Mouse (Mus musculus): ENCODE data around the gene Gm4869.

DNA sequence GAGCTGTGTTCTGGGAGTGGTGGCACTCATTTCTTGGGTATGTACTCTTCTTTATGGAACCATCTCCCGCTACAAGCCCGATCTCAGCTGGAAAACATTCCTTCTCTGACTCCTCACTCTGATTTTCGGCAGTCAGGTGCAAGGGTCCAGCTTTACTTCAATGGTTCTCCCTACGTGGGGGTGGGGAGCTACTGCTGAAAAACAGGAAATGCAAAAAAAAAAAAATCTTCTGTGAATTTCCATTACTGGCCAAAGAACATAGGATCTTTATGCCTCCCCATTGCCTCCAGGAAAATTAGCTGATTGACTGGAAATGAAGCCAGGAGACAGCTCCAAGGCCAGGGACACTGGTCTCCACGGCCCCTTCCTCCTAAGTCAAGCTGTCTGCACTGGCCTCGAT, 38.8 kb upstream of the Gm4869 start:
- TF ChIP-seq EP300 (IDR thresholded peaks at IDR 0.05; ENCODE audit: low read depth): no peak
- TF ChIP-seq CTCF (IDR thresholded peaks at IDR 0.05; ENCODE audit: low read depth): no peak
